Mouse (Mus musculus) pancreas, adult 10 weeks (tissue): ENCODE data around the gene Pof1b. TPM values are rescaled to one million over a fixed set of nuclear protein-coding genes. Genes with fewer than 3 reads are reported as not detected.

Experiments
- polyA plus RNA-seq: library from polyadenylated mRNA; stranded (reverse); fragments of 350-450 nt; fragmentation: Illumina TruSeq; extraction: RNeasy Lipid Tissue Mini Kit (QIAGEN cat#74804); gene quantifications from one replicate; pipeline ENCODE4 v1.2.3, GENCODE M21; 2015; ENCODE audit warnings: low read depth, low replicate concordance; ENCODE audit not compliant: insufficient read depth

Gene Pof1b
- not detected for polyA plus RNA-seq

DNA sequence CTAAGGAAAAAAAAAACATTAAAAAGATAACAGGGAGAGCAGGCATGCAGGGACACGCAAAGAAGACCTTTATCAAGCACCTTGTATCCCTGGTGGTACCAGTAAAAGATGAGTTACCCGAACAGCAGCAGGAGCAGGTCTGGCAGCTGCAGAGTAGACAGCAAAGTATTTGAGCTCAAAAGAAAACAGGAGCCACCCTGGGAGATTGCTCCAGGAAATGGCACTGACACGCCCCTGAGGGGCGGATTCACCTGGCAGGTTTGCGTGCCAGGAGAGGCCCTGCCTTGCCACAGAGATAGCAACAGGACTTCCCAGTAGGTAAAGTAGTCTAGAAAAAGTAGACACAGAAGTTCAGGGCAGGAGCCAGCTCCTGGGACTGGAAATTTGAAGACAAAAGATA lies at the start of gene Pof1b:
Gene Pof1b, minus strand, starts transcription at position 144 of the 400 bp plus-strand sequence.

DNA sequence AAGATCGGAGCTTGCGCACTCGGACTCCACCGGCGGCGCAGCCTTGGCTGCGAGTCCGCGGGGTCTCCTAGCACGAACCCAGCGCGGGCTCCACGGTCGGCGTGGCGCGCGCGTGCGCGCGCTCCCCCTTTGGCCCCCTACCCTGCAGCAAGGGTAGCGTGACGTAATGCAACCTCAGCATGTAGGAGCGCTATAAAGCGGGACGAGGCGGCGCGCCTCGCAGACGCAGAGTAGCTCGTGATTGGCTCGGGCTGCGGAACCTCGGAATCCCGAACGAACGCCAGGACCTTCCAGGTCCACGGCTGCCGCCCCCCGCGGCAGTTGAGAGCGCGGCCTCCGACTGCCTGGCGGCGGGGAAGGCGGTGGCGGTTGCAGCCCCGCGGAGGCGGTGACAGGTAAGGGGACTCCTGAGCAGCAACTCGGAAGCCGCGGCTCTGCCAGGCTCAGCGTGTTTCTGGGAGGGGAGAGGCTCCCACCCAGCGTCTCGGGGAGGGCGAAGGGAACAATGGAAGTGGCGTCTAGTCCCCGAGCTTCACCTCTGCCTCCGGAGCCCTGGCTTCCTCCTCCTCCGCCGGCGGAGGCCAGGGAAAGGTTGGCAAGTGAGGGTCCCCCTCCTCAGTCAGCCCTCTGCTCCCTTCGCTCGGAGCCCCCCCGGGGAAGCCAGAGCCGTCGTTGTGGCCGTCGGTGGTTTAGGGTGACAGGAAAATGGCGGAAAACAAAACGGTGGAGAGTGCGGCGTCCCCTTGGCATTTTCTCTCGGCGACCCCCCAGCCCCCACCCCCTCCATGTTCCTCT lies 97.7 kb downstream of the Pof1b start, which contains the start of gene Zfp711:
Gene Zfp711, plus strand, starts transcription at position 16 of the 795 bp plus-strand sequence.

Other genes with a start within 250 kb of the Pof1b start
- not detected for gene 2010106E10Rik, start 203.4 kb downstream of the Pof1b start, polyA plus RNA-seq
- 0.24 TPM for gene Zfp711, start 98.1 kb downstream of the Pof1b start, polyA plus RNA-seq